Mouse (Mus musculus) adrenal gland, postnatal 14 days (tissue): Measurements from ENCODE around the gene Hist1h2ae. TPM values are rescaled to one million over a fixed set of nuclear protein-coding genes. Genes with fewer than 3 reads are reported as not detected.

Experiments
- microRNA-seq, 2 experiments: library from miRNA; unstranded; fragments of <30 nt; microRNA quantifications; one replicate each; pipeline ENCODE4 v1.2.0; 2021
- total RNA-seq: library from RNA; stranded (reverse); gene quantifications from 2 replicates; pipeline ENCODE4 v1.2.3, GENCODE M21; 2021

Gene Hist1h2ae
- total RNA-seq, 1 experiment from 2014 or later, result 36.1 TPM

Small RNAs within 50 kb of the gene (microRNA-seq; reads per million reads assigned to microRNA genes)
- 0 to 0.43 reads per million in 2 experiments for gene Gm44297
- 0 reads per million in 2 experiments for gene Gm44359
- gene Gm44394, result 0 to 0.38 reads per million in 2 experiments

Other genes starting within 250 kb of the Hist1h2ae start
- gene Zfp322a, start 202.0 kb downstream of the Hist1h2ae start, total RNA-seq, result 20.6 and 26.1 TPM in 2 replicates
- gene Abt1, start 147.4 kb downstream of the Hist1h2ae start, total RNA-seq, result 5.9 and 6.3 TPM in 2 replicates
- gene Btn1a1, start 105.3 kb downstream of the Hist1h2ae start, total RNA-seq, result 0.19 TPM in 1 of 2 replicates, not detected in the other
- gene Btn2a2, start 82.4 kb downstream of the Hist1h2ae start, total RNA-seq, result not detected in 2 replicates
- 699 and 771 TPM in 2 replicates for gene Hist1h4h, start 40.2 kb downstream of the Hist1h2ae start, total RNA-seq
- gene Hist1h2af, start 37.3 kb downstream of the Hist1h2ae start, total RNA-seq, result 182 and 192 TPM in 2 replicates
- gene Hist1h3g, start 35.8 kb downstream of the Hist1h2ae start, total RNA-seq, result 64.2 and 80.0 TPM in 2 replicates
- gene Hist1h2bh, start 27.8 kb downstream of the Hist1h2ae start, total RNA-seq, result 18.0 and 26.2 TPM in 2 replicates
- gene Hist1h3f, start 27.2 kb downstream of the Hist1h2ae start, total RNA-seq, result 72.3 and 84.2 TPM in 2 replicates
- gene Hist1h4f, start 19.6 kb downstream of the Hist1h2ae start, total RNA-seq, result 307 and 382 TPM in 2 replicates
- 19.2 and 24.2 TPM in 2 replicates for gene Hist1h1d, start 18.0 kb downstream of the Hist1h2ae start, total RNA-seq
- 184 TPM in 2 replicates for gene Hist1h3e, start 8.9 kb downstream of the Hist1h2ae start, total RNA-seq
- 288 and 319 TPM in 2 replicates for gene Hist1h2bg, start 176 bp upstream of the Hist1h2ae start, total RNA-seq
- gene Hist1h2bf, start 3.0 kb upstream of the Hist1h2ae start, total RNA-seq, result 127 and 167 TPM in 2 replicates
- 12.6 and 14.1 TPM in 2 replicates for gene Hist1h2ad, start 3.2 kb upstream of the Hist1h2ae start, total RNA-seq
- 27.2 and 39.2 TPM in 2 replicates for gene Hist1h3d, start 4.5 kb upstream of the Hist1h2ae start, total RNA-seq
- 250 and 265 TPM in 2 replicates for gene Hist1h4d, start 10.4 kb upstream of the Hist1h2ae start, total RNA-seq
- gene Hist1h2be, start 49.9 kb upstream of the Hist1h2ae start, total RNA-seq, result 22.3 and 25.1 TPM in 2 replicates
- gene Hist1h1e, start 51.3 kb upstream of the Hist1h2ae start, total RNA-seq, result 139 and 157 TPM in 2 replicates
- gene Hist1h2ac, start 112.7 kb upstream of the Hist1h2ae start, total RNA-seq, result 6.6 and 8.0 TPM in 2 replicates
- 84.6 and 133 TPM in 2 replicates for gene Hist1h2bc, start 113.0 kb upstream of the Hist1h2ae start, total RNA-seq
- 0.37 and 0.83 TPM in 2 replicates for gene Hist1h1t, start 124.6 kb upstream of the Hist1h2ae start, total RNA-seq
- 161 and 165 TPM in 2 replicates for gene Hist1h4c, start 127.2 kb upstream of the Hist1h2ae start, total RNA-seq
- 29.0 and 39.1 TPM in 2 replicates for gene Hfe, start 139.6 kb upstream of the Hist1h2ae start, total RNA-seq
- gene Hist1h1c, start 167.6 kb upstream of the Hist1h2ae start, total RNA-seq, result 300 and 304 TPM in 2 replicates
- gene Hist1h3c, start 174.4 kb upstream of the Hist1h2ae start, total RNA-seq, result 82.5 and 109 TPM in 2 replicates
- gene Hist1h2bb, start 175.5 kb upstream of the Hist1h2ae start, total RNA-seq, result 125 and 171 TPM in 2 replicates
- gene Hist1h2ab, start 179.9 kb upstream of the Hist1h2ae start, total RNA-seq, result 157 and 198 TPM in 2 replicates
- 247 and 351 TPM in 2 replicates for gene Hist1h3b, start 181.0 kb upstream of the Hist1h2ae start, total RNA-seq
- 217 and 308 TPM in 2 replicates for gene Hist1h4b, start 185.8 kb upstream of the Hist1h2ae start, total RNA-seq
- gene Hist1h4a, start 190.0 kb upstream of the Hist1h2ae start, total RNA-seq, result 164 and 198 TPM in 2 replicates
- gene Hist1h3a, start 191.2 kb upstream of the Hist1h2ae start, total RNA-seq, result 183 and 216 TPM in 2 replicates
- gene Hist1h1a, start 192.4 kb upstream of the Hist1h2ae start, total RNA-seq, result 172 and 219 TPM in 2 replicates
- gene Trim38, start 198.7 kb upstream of the Hist1h2ae start, total RNA-seq, result not detected in 2 replicates
- 0.68 and 12.9 TPM in 2 replicates for gene Slc17a2, start 235.8 kb upstream of the Hist1h2ae start, total RNA-seq